Mouse (Mus musculus): Measurements from ENCODE around the gene Mob3b.

Gene Mob3b

DNA sequence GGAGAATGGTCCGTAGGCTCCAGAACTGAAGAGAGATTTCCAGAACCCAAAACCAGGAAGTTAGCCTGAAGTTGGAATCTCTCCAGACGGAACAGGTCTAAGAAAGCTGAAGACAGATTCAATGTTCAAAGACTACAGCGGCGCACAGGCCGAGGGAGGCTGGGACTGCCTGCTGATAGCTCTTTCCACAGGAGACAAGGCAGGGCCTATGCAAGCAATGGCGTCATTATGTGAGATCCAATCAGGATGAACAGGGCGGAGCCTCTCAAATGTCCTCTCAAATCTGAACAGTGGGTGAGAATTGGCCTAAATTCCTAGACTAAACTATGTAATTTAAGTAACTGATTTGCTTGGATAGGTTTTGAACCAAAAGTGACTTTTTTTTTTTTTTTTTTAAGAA is 160.7 kb downstream of the Mob3b start:
- no peak for DNase-seq

DNA sequence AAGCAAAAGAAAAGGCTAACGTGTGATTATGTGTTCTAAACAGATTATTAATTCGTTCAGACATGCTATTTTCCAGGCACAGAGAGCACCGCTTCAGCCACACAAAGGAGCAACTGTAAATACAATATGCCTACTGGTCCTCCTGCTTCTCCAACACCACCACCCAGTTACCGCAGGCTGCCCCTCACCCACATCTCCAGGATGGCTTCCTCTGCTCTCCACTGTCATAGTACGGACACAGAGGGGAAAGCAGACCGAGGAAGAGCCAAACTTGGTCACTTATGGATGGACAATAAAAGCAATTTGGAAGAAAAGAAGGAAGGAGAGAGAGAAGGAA is 163.7 kb downstream of the Mob3b start:
- no peak for DNase-seq

DNA sequence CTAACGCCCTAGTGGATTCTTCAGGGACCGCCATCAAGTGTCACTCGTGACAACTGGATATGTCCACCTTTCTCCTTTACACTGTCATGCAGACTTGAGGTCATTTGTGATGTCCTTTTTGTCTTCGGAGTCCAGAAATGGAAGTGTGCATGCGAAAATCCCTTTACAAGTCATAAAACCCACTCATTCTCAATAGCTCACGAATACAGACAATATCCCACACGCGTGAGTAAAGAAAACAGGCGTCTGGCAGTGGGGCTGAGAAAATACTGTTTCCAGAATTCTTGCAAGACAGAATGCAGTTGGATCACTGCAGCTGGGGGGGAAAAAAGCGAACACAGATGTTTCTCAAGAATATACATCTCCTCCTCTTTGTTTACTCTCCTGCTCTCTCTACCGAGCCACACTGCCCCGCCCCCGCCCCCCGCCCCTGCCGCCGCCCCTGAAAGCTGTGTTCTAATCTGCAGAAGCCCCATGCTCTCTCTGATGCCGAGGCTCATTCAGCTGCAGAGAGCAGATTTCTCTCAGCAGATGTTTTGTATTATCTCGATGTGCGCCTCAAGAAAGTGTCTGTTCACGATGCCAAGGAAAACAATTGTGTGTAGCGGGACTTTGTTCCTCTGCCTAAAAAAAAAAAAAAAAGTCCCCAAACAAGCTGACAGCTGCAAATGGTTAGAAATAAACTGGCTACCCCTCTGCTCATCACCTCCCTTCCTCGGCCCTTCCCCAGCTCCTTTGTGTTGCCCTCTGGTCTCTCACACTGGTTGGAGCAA is 164.2 kb downstream of the Mob3b start:
- DNase-seq: no peak

DNA sequence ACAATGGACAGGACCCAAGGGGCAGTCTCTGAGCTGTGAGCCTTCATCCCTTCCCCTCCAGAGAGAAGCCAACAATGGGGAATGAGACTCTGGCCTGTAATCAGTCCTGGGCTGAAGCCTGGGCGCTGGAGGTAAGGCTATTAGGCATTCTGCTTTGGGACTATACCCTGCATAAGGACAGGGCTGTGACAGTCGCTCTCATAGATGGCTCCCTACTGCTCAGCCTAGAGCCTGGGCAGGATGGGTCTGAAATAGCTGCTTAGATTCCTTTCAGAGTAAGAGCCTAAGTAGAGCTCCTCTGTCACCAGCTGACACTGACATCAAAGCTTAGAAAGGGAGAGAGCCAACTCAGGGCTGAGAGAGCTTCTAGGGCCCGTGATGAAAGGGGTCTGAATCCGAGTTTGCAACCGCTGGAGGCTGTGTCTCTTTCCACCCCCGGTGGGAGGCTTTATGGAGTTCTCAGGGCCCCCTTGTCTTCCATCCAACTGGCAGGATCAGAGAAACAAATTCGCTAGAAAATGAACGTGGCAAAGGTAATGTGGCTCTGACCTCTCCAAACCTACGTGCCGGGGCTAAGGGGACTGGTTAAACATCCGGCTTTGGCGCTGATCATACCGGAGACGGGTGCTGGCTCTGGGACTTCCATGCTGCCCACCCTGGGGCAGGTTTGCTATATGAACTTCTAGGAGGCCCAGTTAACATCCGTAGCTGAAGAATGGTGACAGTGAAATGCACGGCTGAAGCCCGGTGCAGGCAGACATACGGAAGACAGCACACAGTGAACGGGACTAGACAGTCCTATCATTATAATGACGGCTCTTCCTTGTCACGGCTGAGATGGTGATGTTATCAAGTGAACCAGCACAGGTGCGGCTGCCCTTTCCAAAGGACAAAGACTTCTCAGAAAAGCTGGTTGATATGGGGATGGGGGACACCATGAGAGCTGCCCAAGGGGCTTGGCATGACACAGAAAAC is 165.1 kb downstream of the Mob3b start:
- no peak for DNase-seq

DNA sequence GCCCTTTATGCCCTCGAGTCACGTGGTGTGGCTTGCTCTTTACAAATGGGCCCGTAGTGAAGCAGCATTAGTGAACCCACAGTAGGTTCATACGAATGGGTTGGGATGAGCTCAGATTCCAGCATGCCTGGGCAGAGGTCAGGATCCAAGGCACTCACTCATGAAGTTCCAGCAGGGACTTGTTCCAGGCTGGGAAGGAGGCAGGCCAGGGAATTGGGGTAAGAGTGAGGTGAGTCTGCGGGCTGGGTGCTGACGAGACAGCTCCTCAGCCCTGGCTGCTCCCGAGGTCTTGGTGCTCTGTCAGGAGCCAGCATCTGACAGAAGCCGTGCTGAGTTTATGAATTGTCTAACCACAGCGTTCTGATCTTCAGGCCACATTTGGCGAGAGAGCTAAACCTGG is 166.2 kb downstream of the Mob3b start:
- no peak for DNase-seq

DNA sequence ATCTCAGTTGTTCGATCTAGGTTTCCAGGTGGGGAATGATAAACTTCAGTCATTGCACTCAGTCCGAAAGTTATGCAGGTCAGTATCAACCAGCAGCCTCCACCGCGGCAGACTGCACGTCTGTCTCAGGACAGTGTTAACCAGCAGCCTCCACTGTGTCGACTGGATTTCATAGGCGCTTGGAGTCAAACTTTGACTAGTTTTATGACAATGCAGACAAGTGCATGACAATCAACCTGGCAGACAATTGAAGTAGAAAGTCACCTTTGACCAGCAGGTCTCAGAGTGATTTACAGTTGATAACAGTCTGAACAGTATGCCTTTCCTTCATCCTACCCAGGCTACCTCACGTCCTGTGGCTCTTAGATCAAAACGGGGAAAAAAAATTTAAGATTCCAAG is 166.6 kb downstream of the Mob3b start:
- DNase-seq: no peak

DNA sequence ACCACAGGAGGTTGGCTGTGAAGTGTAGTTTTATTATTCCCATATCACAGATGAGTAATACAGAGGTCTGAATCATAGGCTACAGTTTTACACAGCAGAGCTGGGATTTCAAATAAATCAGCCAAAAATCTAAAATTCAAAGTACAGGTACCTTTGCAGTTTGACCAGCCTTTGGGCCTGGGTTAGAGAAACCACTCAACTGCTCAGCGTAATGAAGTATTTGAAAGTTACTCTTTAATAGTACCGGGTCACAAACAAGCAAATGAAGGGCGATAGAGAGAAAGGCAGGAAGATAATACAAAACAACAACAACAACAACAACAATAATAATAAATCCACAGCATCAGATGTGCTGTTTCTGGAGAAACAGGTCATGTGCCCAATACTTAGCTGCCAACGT is 169.7 kb downstream of the Mob3b start:
- no peak for DNase-seq

DNA sequence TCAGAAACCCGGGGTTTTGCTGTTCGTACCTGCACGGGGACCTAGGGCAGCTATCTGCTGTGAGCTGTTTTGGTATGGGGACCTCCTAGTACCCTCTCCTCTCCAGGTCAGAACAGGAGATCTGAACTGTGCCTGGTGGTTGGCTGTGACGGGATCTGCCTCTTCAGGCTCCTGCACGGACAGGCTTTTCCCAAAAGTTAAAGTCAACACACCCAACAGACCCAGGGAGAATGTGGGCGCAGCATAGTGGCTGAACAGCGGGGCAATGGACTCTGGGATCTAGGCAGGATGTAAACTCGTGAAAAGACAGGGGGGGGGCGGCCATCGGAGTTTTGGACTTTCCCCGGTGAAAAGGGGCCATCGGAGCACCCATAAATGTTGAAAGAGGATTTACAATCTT is 170.2 kb downstream of the Mob3b start:
- no peak for DNase-seq

DNA sequence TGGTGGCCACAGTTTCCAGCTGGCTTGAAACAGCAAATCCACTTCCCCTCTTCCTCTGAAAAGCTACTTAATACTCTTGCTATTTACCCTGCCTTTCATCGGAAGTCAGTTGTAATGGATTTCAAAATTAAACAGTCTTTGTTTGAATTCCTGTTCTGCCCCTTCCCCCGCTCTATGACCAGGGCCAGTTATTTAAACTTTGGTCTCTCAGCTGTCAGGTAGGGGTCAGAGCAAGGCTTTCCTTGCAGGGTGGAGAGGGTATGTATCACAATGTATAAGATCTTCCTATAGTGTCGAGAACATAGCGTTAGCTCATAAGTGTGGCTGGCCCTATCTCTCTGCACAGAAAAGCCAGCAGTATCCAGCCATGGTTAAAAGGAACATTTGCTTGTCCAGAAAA is 170.6 kb downstream of the Mob3b start:
- DNase-seq: no peak

DNA sequence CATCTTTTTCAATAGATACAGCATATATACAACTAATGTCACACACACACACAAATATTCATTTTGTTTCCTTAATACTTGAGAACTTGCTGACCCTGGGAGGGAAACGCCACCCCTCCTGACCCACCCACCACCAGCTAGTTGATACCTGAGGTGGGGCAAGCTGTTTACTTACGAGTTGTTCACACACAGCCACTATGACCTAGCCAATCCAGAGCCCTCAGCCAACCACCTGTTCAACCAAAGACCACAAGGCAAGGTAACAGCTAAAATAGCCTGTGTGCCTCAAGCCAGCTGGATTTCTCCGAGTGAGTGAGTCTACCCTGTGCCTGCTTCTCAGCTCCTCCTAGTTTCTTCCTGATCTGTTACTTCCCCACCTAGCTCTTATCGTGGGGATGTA is 172.9 kb downstream of the Mob3b start:
- no peak for DNase-seq

DNA sequence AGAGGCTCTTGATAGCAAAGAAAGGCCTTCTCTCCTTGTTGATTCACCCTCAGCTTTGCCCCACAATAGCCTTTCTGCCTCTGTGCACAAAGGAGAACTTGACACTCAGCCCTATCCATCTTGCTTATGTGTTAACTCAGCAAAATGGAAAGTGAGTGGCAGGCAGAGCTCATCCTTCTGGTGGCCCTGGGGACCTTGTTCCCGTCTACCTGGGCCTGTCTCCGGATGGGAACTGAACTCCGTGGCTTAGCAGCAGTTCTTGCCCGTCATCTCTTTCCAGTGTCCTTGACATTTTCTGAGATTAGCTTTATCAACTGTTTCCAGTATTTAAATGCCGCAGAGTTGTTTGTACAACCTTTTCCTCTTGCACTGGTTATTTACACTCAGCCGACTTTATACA is 173.8 kb downstream of the Mob3b start:
- no peak for DNase-seq

DNA sequence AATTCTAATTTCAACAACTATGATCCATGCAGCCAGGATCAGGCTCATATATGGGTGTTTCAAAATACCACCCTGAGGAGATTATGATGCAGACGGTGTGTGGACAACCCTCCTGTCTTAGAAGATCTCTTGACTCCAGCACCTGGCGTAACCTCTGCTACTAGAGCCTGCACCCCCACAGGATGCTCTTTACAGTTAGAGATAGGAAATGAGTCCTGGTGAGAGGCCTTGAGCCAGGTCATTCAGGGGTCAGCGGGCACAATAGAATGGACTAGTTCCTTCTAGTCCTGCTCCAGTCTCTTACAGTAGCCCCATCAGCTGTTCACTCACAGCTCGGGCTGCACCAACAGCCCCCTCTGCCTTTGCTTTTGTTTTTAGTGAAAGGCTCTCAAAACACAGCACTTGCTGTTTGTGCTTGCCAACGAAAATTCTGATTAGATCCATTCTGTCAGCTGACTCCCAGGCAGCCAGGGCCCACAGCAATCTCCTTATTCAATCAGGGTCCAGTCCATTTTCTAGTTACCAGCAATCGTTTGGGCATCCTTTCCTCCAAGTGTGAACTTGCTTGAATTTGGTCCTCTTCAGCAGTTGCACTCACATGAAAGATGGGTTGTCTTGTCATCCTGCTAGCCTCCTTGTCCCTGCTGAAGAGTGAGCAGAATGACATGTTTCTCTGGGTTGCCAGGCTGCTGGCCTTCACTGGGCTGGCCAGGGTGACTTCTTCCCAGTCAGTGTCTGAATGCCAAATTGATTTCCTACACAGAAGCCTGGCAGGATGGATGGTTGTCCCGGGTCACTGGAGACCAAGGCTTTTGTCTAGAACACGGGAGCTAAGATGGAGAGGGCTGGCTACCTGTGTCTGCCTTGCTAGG is 175.7 kb downstream of the Mob3b start:
- no peak for DNase-seq

DNA sequence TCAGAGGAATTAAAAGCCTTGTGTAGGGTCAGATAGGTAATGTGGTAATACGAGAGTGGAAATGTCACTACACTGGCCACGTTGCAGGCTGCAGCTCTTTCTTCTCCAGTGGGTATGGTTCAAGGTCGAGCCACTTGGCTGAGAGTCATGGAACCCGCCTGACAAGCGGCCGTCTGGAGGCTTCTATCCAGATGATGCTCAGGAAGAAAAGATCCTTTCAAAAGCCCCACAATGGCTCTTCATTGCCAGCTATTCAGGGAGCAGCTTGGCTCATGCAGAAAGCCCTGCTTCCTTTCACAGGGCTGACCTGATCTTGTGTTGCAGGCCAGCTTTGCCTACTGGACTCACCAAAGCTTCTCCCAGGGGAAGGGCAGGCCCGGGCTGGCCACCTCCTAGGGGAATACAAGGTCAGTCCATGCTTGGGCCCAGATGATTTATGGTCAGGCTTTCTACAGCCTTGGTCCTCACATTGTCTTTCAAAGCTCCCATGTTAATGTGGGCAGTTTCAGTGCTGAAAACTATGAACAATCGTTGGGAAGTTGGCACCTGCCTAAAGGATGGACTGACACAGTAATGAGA is 176.7 kb downstream of the Mob3b start:
- no peak for DNase-seq

DNA sequence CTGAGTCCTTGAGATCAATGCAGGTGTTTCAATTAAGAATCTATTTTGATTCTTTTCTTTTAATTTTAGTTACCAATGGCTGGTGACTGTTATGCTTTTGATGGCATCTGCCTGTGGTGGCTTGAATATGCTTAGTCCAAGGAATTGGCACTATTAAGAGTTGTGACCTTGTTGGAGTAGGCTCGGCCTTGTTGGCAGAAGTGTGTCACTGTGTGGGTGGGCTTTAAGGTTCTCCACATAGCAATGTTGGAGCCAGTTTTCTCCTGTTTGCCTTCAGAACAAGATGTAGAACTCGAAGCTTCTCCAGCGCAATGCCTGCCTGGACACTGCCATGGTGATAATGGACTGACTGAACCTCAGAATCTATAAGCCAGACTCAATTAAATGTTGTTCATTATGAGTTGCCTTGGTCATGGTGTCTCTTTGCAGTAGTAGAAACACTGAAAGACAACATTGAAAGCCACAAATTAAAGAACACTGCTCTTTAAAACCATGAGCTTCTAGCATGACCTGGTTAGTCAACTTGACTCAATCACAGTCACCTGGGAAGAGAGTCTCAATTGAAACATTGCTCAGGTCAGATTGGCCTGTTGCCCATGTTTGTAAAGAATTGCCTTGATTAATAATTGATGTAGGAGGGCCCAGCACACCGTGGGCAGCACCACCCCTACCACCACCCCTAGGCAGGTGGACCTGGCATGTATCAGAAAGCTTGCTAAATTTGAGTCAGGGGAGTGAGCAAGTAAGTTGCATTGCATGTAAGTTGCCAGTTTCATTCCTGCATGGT is 180.2 kb downstream of the Mob3b start:
- DNase-seq: no peak

DNA sequence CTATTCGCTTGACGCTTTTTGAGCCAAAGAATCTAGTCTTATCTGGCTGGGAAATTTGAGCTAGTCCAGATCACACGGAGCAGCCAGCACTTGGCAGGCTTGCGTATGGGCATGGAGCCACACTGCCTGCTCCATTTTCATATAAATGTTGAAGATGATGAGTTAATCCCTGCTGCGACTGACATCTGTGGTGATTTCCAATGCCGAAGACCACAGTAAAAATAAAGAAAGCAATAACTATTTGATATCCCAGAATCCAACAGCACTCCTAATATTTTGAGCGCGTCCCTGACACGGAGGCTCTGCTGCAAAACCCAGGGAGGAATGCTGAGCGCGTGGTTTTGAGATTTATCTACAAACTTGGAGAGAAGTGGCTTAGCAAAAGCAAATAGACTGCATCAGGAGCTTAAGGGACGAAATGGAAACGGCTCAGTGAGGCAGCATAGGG is 180.9 kb downstream of the Mob3b start:
- DNase-seq: peak; percentile 45

DNA sequence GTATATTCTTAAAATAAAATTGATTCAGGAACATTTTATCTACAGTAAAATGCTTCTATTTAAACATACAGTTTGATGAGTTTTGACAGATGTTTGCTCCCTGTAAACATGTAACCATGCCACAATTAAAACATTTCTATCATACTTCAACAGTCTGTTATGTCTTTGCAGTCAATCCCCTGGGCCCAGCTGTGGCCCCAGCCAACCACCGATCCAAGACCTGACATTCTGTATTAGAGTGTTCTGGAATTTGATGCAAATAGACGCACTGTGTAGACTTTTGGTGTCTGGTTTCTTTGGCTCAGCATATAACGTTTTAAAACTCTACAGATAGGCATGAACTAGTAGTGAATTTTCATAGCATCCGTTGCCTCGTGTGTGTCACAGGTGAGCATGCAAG is 182.5 kb downstream of the Mob3b start:
- no peak for DNase-seq

DNA sequence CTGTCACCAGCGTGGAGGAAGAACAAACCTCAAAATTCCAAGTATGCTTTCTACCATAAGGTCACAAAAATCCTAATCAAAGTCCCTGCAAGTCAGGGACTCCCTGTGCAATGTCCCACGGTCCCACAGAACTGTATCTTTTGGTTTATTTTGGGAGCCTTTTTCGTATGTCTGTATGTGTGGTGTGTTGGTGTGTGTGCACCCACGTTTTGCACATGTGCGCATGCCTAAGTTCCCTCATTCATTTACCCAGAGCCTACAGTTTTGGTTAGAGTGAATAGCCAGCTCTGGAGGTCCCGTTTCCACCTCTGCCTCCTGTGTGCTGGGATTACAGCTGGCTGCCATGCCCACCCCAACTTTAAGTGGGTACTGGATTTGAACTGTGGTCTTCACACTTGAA is 189.7 kb downstream of the Mob3b start:
- DNase-seq: no peak

DNA sequence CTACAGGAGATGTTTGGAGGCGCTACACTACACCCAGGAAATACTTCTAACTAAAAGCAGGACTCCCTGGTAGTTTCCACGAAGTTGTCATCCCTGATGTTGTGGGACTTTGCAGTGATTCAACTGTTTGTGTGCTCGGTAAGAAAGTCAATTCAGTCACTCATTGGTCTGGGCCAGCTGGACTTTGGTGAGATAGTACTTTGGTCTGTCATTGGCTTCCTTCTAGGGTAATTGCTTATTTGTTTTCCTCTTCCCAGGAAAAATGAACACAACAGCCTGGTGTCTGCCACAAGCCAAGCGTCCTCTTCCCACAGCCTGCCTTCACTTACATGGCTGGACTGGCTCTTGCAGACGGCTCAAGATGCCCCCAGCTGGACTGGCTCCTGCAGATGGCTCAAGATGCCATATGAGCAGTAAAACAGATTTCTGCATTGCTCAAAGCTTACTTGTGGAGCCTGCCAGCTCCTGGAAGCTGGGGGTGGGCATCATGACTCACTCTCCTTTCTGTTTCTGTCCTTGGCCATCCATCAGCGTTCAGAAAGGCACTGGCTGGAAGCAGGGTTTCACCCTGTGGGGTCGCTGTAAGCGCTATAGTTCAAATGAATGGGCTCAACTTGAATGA is 190.8 kb downstream of the Mob3b start:
- peak; percentile 32 for DNase-seq

DNA sequence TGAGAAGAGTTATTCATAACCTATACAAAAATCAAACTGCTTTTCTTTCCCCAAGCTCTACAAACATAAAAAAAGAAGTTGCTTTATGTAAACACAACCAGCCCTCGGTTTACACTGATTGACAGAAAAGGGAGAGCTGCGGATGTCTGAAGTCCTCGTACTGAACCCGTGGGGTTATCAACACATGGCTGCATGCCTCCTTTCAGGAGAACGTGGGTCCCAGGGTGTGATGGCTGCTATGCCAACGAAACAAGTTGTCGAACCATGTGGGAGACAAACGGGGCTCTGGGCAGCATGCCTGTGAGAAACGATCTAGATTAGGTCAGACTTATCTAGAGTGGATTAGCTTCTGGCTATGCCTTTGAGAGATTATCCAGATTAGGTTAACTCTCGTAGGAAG is 192.4 kb downstream of the Mob3b start:
- no peak for DNase-seq

DNA sequence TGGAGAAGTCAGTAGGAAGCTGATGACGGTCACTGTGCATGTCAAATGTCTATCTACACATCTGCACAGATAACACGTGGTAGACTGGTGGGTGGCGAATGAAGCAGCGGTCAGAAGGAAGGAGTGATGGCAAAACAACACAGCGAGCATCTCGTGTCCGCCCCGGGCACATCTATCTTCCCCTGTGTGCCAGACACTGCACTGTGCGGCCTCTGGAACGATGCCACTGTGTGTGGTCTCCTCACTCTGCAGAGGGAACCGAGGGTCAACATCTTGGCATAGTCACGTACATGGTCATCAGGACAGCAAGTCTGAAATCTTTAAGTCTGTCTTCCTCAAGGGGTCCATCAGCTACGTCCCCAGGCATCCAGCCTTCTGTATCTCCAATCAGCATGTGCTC is 193.3 kb downstream of the Mob3b start:
- DNase-seq: no peak

DNA sequence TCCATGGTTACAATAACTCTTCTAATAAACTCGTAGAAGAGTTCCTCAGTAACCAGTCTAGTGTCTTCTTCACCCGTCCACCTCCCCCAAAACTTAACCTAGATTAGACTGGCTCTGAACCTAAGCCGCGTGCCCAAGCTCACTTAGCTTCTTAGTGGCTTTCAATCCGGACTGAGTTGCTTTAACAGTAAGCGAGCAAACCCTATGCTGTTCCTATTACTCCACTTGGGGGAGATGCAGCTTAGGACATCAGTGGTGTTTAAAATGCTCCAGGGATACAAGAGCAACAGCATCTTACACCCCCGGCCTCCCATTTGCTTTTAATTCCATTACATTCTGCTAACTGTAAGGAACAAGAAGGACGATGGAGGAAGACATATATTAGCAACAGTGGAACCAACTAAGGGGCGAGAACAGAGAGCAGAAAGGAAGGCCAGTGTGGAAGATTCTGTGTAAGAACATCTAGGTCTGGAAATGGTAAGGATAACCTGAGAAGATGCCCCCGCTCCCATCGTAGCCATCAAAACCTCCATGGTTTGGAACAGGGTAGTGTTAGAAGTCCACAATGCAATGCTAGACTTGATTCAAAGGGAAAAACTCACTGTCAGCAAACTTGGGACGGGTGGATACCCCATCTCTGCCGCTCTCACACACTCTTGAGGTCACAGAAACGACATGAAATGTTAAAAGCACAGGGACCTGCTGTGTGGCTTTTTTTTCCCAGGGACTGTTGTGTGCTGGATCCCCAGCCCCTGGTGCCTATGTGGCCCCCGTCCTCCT is 196.3 kb downstream of the Mob3b start:
- DNase-seq: peak; percentile 22
